ENCODE assay signal across 8 mouse cellular contexts in genomic region chr17:59281364-59281763, GRCm38 (mm10).
A peak's percentile ranks its signal among the peaks of the same experiment; 100 is the strongest.
DNase-seq lines count a peak whose midpoint lies in the region; ATAC-seq lines count a peak whose summit lies in the region.

No protein-coding gene starts in this region.

- no peaks in the 10 kb centered on the region for H3K4me1 ChIP-seq in hindbrain, embryonic 11.5 days (replicated peaks; ENCODE audit: control insufficient read depth, insufficient read depth, low read length)
- H3K4me1 ChIP-seq in hindbrain, embryonic 13.5 days (replicated peaks), result no peaks in the 10 kb centered on the region
- H3K4me1 ChIP-seq in forebrain, embryonic 12.5 days, result no peaks in the 10 kb centered on the region
- no peaks in the 10 kb centered on the region for H3K4me1 ChIP-seq in limb, embryonic 15.5 days

- peak; percentile 27 for DNase-seq in hindbrain, embryonic 11.5 days (ENCODE audit: low spot score)
- DNase-seq in ES-CJ7 (ENCODE audit: low read depth, low spot score), result peak; percentile 16
- DNase-seq in urinary bladder, postnatal 36 days (ENCODE audit: low spot score in 2 of 2), result no peak
- DNase-seq in lung, postnatal 14 days, result no peak
- DNase-seq in B cell, adult 2 months, result no peak

- no peaks in the 10 kb centered on the region for H3K9me3 ChIP-seq in hindbrain, embryonic 11.5 days (ENCODE audit: control insufficient read depth, low read length)
- no peaks in the 10 kb centered on the region for H3K9me3 ChIP-seq in hindbrain, embryonic 13.5 days
- no peaks in the 10 kb centered on the region for H3K9me3 ChIP-seq in forebrain, embryonic 12.5 days
- no peaks in the 10 kb centered on the region for H3K9me3 ChIP-seq in limb, embryonic 15.5 days

- H3K36me3 ChIP-seq in hindbrain, embryonic 11.5 days (ENCODE audit: control insufficient read depth, insufficient read depth, low read length), result no peaks in the 10 kb centered on the region
- H3K36me3 ChIP-seq in hindbrain, embryonic 13.5 days, result no peaks in the 10 kb centered on the region
- H3K36me3 ChIP-seq in forebrain, embryonic 12.5 days (replicated peaks), result no peaks in the 10 kb centered on the region
- no peaks in the 10 kb centered on the region for H3K36me3 ChIP-seq in limb, embryonic 15.5 days

- H3K27me3 ChIP-seq in hindbrain, embryonic 11.5 days (ENCODE audit: control insufficient read depth, insufficient read depth, low read length), result no peaks in the 10 kb centered on the region
- no peaks in the 10 kb centered on the region for H3K27me3 ChIP-seq in hindbrain, embryonic 13.5 days
- no peaks in the 10 kb centered on the region for H3K27me3 ChIP-seq in forebrain, embryonic 12.5 days
- H3K27me3 ChIP-seq in limb, embryonic 15.5 days, result no peaks in the 10 kb centered on the region

- ATAC-seq in hindbrain, embryonic 11.5 days (ENCODE audit: low FRiP score), result peak; percentile 76; the same call in 1 of the 2 replicates
- no peak; the same call in 1 of the 2 replicates for ATAC-seq in hindbrain, embryonic 13.5 days (ENCODE audit: low FRiP score)
- peak; percentile 63; the same call in 1 of the 2 replicates for ATAC-seq in forebrain, embryonic 12.5 days (ENCODE audit: low FRiP score)
- ATAC-seq in limb, embryonic 15.5 days (ENCODE audit: insufficient number of reproducible peaks, low FRiP score, low TSS enrichment, low read depth), result 0 out of 2 replicates have a peak, but pooled peaks have one; percentile 52

- H3K27ac ChIP-seq in hindbrain, embryonic 11.5 days (ENCODE audit: low read depth, low read length), result no peak overlapping the region
- no peak overlapping the region for H3K27ac ChIP-seq in hindbrain, embryonic 13.5 days
- no peak overlapping the region for H3K27ac ChIP-seq in forebrain, embryonic 12.5 days
- no peak overlapping the region for H3K27ac ChIP-seq in limb, embryonic 15.5 days

- no peak overlapping the region for H3K4me2 ChIP-seq in hindbrain, embryonic 11.5 days (replicated peaks; ENCODE audit: low read depth, low read length)
- H3K4me2 ChIP-seq in hindbrain, embryonic 13.5 days, result no peak overlapping the region
- no peak overlapping the region for H3K4me2 ChIP-seq in forebrain, embryonic 12.5 days
- H3K4me2 ChIP-seq in limb, embryonic 15.5 days, result no peak overlapping the region

- 74% methylated on average over 3 of the region's 3 CpGs for WGBS in hindbrain, embryonic 11.5 days
- 68% methylated on average over 3 of the region's 3 CpGs for WGBS in hindbrain, embryonic 13.5 days
- WGBS in forebrain, embryonic 12.5 days, result 67% methylated on average over 3 of the region's 3 CpGs
- 64% methylated on average over 3 of the region's 3 CpGs for WGBS in limb, embryonic 15.5 days

- no peak overlapping the region for H3K4me3 ChIP-seq in hindbrain, embryonic 11.5 days (ENCODE audit: low read depth, low read length)
- H3K4me3 ChIP-seq in hindbrain, embryonic 13.5 days, result no peak overlapping the region
- H3K4me3 ChIP-seq in forebrain, embryonic 12.5 days (replicated peaks), result no peak overlapping the region
- no peak overlapping the region for H3K4me3 ChIP-seq in limb, embryonic 15.5 days

- H3K9ac ChIP-seq in hindbrain, embryonic 11.5 days (ENCODE audit: low read depth, low read length), result no peak overlapping the region
- no peak overlapping the region for H3K9ac ChIP-seq in hindbrain, embryonic 13.5 days
- H3K9ac ChIP-seq in forebrain, embryonic 12.5 days, result no peak overlapping the region
- H3K9ac ChIP-seq in limb, embryonic 15.5 days, result no peak overlapping the region

Comparison
In these comparisons a context has a peak if more than half of its experiments do, and no peak if none do; other contexts are left out.
1. DNase-seq: peak in hindbrain, embryonic 11.5 days (single experiment) and ES-CJ7 (single experiment); none in urinary bladder, postnatal 36 days (0 of 2), lung, postnatal 14 days (single experiment) and B cell, adult 2 months (0 of 2).